ENCODE assay signal across 8 mouse cellular contexts in the genomic region with DNA sequence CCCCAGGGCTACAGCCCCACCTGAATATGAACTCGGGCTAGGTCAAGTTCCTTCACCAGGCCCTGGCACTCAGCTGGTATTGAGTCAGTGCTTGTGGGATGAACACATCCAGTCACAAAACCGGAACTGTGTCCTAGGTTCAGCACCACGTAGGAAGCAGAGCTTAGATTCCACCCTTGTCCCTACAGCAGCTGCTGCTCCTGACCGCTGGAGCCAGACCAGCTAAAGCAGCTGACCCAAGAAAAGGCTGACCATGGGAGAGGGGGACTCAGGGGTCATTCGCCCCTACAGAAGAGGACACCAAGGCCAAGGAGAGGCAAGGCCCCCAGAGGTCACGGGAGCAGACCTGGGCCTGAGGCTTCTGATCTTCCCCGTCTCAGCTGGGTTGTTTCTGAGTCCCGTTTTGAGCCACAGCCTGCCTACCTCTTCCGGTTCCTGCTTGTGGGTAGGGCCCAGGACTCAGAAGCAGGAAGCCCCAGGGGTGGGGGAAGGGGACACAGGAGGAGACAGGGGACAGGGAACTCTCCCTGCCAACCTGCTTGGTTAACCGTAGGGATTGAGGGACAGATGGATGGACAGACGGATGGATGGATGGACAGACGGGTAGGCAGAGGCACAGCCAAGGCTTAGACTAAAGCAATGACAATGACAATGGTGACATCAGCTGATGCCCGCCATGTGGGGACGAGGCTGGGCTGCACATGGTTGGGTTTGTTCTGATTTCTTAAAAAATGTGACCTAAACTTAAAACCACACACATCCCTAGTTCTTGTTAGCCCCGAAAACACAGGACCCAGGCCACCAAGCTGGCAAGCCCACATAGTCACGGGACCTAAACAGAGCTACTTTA. TPM values are rescaled to one million over a fixed set of nuclear protein-coding genes. Genes with fewer than 3 reads are reported as not detected.
A peak's percentile ranks its signal among the peaks of the same experiment; 100 is the strongest.
DNase-seq lines count a peak whose midpoint lies in the region; ATAC-seq lines count a peak whose summit lies in the region.

No protein-coding gene starts in this region.

- H3K27me3 ChIP-seq in forebrain, embryonic 14.5 days (replicated peaks; ENCODE audit: control insufficient read depth, insufficient read depth, low read length) = no peaks in the 10 kb centered on the region
- no peaks in the 10 kb centered on the region for H3K27me3 ChIP-seq in forebrain, embryonic 16.5 days (replicated peaks; ENCODE audit: control insufficient read depth, insufficient read depth, low read length)
- H3K27me3 ChIP-seq in forebrain, embryonic 10.5 days (ENCODE audit: poor library complexity, severe bottlenecking) = peaks cover under 1% of the 10 kb centered on the region; the same call in 1 of the 2 replicates

- ATAC-seq in forebrain, embryonic 14.5 days = no peak
- ATAC-seq in forebrain, embryonic 16.5 days = no peak

- H3K9ac ChIP-seq in forebrain, embryonic 14.5 days (ENCODE audit: low read length) = peak overlapping the region; percentile 5; the same call in 1 of the 2 replicates
- no peak overlapping the region for H3K9ac ChIP-seq in forebrain, embryonic 16.5 days (replicated peaks; ENCODE audit: low read depth, low read length)

- DNase-seq in forebrain, embryonic 14.5 days (ENCODE audit: low spot score) = no peak
- DNase-seq in T-cell, adult 2 months (ENCODE audit: low spot score) = peak; percentile 88
- DNase-seq in kidney, adult 9 months = peak; percentile 64
- DNase-seq in lung, postnatal 36 days = peak; percentile 80
- peak; percentile 85 to 86 for DNase-seq in thymus, postnatal 10 days (ENCODE audit: low spot score in 2 of 2)
- no peak for DNase-seq in forebrain, embryonic 10.5 days (ENCODE audit: extremely low spot score, low spot score)
- no peak for DNase-seq in Muller cell, postnatal 12 days (ENCODE audit: inconsistent ontology term)

- WGBS in forebrain, embryonic 14.5 days = 91% methylated on average over 16 of the region's 16 CpGs
- 89% methylated on average over 16 of the region's 16 CpGs for WGBS in forebrain, embryonic 16.5 days
- WGBS in forebrain, embryonic 10.5 days = 89% methylated on average over 16 of the region's 16 CpGs

- H3K4me3 ChIP-seq in forebrain, embryonic 14.5 days (ENCODE audit: low read depth, low read length) = no peak overlapping the region
- H3K4me3 ChIP-seq in forebrain, embryonic 16.5 days (replicated peaks; ENCODE audit: low read length) = no peak overlapping the region
- H3K4me3 ChIP-seq in forebrain, embryonic 10.5 days = no peak overlapping the region

- H3K36me3 ChIP-seq in forebrain, embryonic 14.5 days (ENCODE audit: control insufficient read depth, insufficient read depth, low read length) = peaks cover 20% of the 10 kb centered on the region
- H3K36me3 ChIP-seq in forebrain, embryonic 16.5 days (ENCODE audit: control insufficient read depth, insufficient read depth) = no peaks in the 10 kb centered on the region; the same call in 1 of the 2 replicates
- peaks cover 54% of the 10 kb centered on the region for H3K36me3 ChIP-seq in forebrain, embryonic 10.5 days (replicated peaks)

- H3K27ac ChIP-seq in forebrain, embryonic 14.5 days (ENCODE audit: low read depth, low read length) = no peak overlapping the region
- H3K27ac ChIP-seq in forebrain, embryonic 16.5 days (ENCODE audit: low read length) = no peak overlapping the region
- H3K27ac ChIP-seq in forebrain, embryonic 10.5 days = no peak overlapping the region

- no peaks in the 10 kb centered on the region for H3K9me3 ChIP-seq in forebrain, embryonic 14.5 days (replicated peaks; ENCODE audit: control insufficient read depth, low read length)
- H3K9me3 ChIP-seq in forebrain, embryonic 16.5 days (ENCODE audit: control insufficient read depth, low read length) = no peaks in the 10 kb centered on the region
- H3K9me3 ChIP-seq in forebrain, embryonic 10.5 days = no peaks in the 10 kb centered on the region

- no peak overlapping the region for H3K4me2 ChIP-seq in forebrain, embryonic 14.5 days (ENCODE audit: low read length)
- H3K4me2 ChIP-seq in forebrain, embryonic 16.5 days (ENCODE audit: low read length) = no peak overlapping the region

- H3K4me1 ChIP-seq in forebrain, embryonic 14.5 days (ENCODE audit: control insufficient read depth, insufficient read depth, low read length) = peaks cover 16% of the 10 kb centered on the region
- peaks cover 24% of the 10 kb centered on the region for H3K4me1 ChIP-seq in forebrain, embryonic 16.5 days (replicated peaks; ENCODE audit: control insufficient read depth, insufficient read depth, low read length)
- peaks cover 43% of the 10 kb centered on the region for H3K4me1 ChIP-seq in forebrain, embryonic 10.5 days

RNA-seq across cellular contexts. Expression of gene Gm20431, which starts 4.4 kb away (rescaled TPM):
- 5.4 and 6.8 TPM in 2 replicates for polyA plus RNA-seq in forebrain, embryonic 14.5 days (2014; fragmentation: Nextera tagmentation; extraction: Ambion mirVana)
- polyA plus RNA-seq in forebrain, embryonic 16.5 days (2015; fragmentation: Nextera tagmentation; extraction: Ambion mirVana) = 8.2 and 11.7 TPM in 2 replicates
- 2.7 and 4.9 TPM in 2 replicates for polyA plus RNA-seq in forebrain, embryonic 10.5 days (2016; fragmentation: Nextera tagmentation; extraction: Ambion mirVana)

RNA-seq across cellular contexts. Expression of gene Ube2v1, which starts 25.0 kb away (rescaled TPM):
- 238 and 265 TPM in 2 replicates for polyA plus RNA-seq in forebrain, embryonic 14.5 days (2014; fragmentation: Nextera tagmentation; extraction: Ambion mirVana)
- polyA plus RNA-seq in forebrain, embryonic 16.5 days (2015; fragmentation: Nextera tagmentation; extraction: Ambion mirVana) = 273 and 281 TPM in 2 replicates
- 414 and 416 TPM in 2 replicates for polyA plus RNA-seq in forebrain, embryonic 10.5 days (2016; fragmentation: Nextera tagmentation; extraction: Ambion mirVana)

RNA-seq across cellular contexts. Expression of gene Cebpb, which starts 31.9 kb away (rescaled TPM):
- 0.11 and 0.38 TPM in 2 replicates for polyA plus RNA-seq in forebrain, embryonic 14.5 days (2014; fragmentation: Nextera tagmentation; extraction: Ambion mirVana)
- polyA plus RNA-seq in forebrain, embryonic 16.5 days (2015; fragmentation: Nextera tagmentation; extraction: Ambion mirVana) = 0.32 and 0.56 TPM in 2 replicates
- polyA plus RNA-seq in forebrain, embryonic 10.5 days (2016; fragmentation: Nextera tagmentation; extraction: Ambion mirVana) = 0.33 and 0.44 TPM in 2 replicates

RNA-seq across cellular contexts. Expression of gene Tmem189, which starts 32.8 kb away (rescaled TPM):
- 21.3 and 24.8 TPM in 2 replicates for polyA plus RNA-seq in forebrain, embryonic 14.5 days (2014; fragmentation: Nextera tagmentation; extraction: Ambion mirVana)
- 30.2 and 30.6 TPM in 2 replicates for polyA plus RNA-seq in forebrain, embryonic 16.5 days (2015; fragmentation: Nextera tagmentation; extraction: Ambion mirVana)
- polyA plus RNA-seq in forebrain, embryonic 10.5 days (2016; fragmentation: Nextera tagmentation; extraction: Ambion mirVana) = 31.5 and 34.2 TPM in 2 replicates

Comparison
In these comparisons a context has a peak if more than half of its experiments do, and no peak if none do; other contexts are left out.
1. DNase-seq: peak in T-cell, adult 2 months (single experiment), kidney, adult 9 months (single experiment), lung, postnatal 36 days (single experiment) and thymus, postnatal 10 days (2 of 2); none in forebrain, embryonic 14.5 days (single experiment), forebrain, embryonic 10.5 days (single experiment) and Muller cell, postnatal 12 days (single experiment).